Mouse (Mus musculus): ENCODE results near the gene Gsn.
A peak's percentile ranks its signal among the peaks of the same experiment; 100 is the strongest.

Gsn gene

GRCm38 (mm10) chr2:35255004-35255403 is 1.2 kb upstream of the Gsn start:
- no peak for DNase-seq (ENCODE audit: low read depth)

GRCm38 (mm10) chr2:35255462-35255861 is 718 bp upstream of the Gsn start:
- no peak for DNase-seq (ENCODE audit: low read depth)

- no peak for DNase-seq (ENCODE audit: low read depth)
These were observed 752 bp downstream of the Gsn start for GRCm38 (mm10) chr2:35256932-35257331.

GRCm38 (mm10) chr2:35257886-35258285 is 1.7 kb downstream of the Gsn start:
- DNase-seq (ENCODE audit: low read depth), result no peak

GRCm38 (mm10) chr2:35258590-35258989 is 2.4 kb downstream of the Gsn start:
- no peak for DNase-seq (ENCODE audit: low read depth)

GRCm38 (mm10) chr2:35259338-35260080 is 3.3 kb downstream of the Gsn start:
- peak; percentile 77 for DNase-seq (ENCODE audit: low read depth)

GRCm38 (mm10) chr2:35260291-35260690 is 4.1 kb downstream of the Gsn start:
- no peak for DNase-seq (ENCODE audit: low read depth)

- no peak for DNase-seq (ENCODE audit: low read depth)
These were observed 7.9 kb downstream of the Gsn start for GRCm38 (mm10) chr2:35264095-35264494.

GRCm38 (mm10) chr2:35265296-35265695 is 9.1 kb downstream of the Gsn start:
- DNase-seq (ENCODE audit: low read depth), result peak; percentile 83

GRCm38 (mm10) chr2:35265775-35266174 is 9.6 kb downstream of the Gsn start:
- DNase-seq (ENCODE audit: low read depth), result no peak

- DNase-seq (ENCODE audit: low read depth), result no peak
These were observed 10.2 kb downstream of the Gsn start for GRCm38 (mm10) chr2:35266251-35266905.

GRCm38 (mm10) chr2:35267156-35267875 is 11.1 kb downstream of the Gsn start:
- DNase-seq (ENCODE audit: low read depth), result no peak

GRCm38 (mm10) chr2:35267876-35268566 is 11.8 kb downstream of the Gsn start:
- DNase-seq (ENCODE audit: low read depth), result no peak

GRCm38 (mm10) chr2:35269136-35269535 is 13.0 kb downstream of the Gsn start:
- no peak for DNase-seq (ENCODE audit: low read depth)

GRCm38 (mm10) chr2:35269716-35270260 is 13.6 kb downstream of the Gsn start:
- no peak for DNase-seq (ENCODE audit: low read depth)

- peak; percentile 77 for DNase-seq (ENCODE audit: low read depth)
These were observed 14.4 kb downstream of the Gsn start for GRCm38 (mm10) chr2:35270531-35270984.

GRCm38 (mm10) chr2:35271817-35272216 is 15.6 kb downstream of the Gsn start:
- DNase-seq (ENCODE audit: low read depth), result no peak

- no peak for DNase-seq (ENCODE audit: low read depth)
These were observed 16.7 kb downstream of the Gsn start for GRCm38 (mm10) chr2:35272881-35273280.

GRCm38 (mm10) chr2:35273536-35273935 is 17.4 kb downstream of the Gsn start:
- DNase-seq (ENCODE audit: low read depth), result no peak

- no peak for DNase-seq (ENCODE audit: low read depth)
These were observed 21.5 kb downstream of the Gsn start for GRCm38 (mm10) chr2:35277686-35278085.

GRCm38 (mm10) chr2:35278371-35279210 is 22.4 kb downstream of the Gsn start:
- DNase-seq (ENCODE audit: low read depth), result no peak
